Mouse (Mus musculus) left cerebral cortex, adult 11 months (tissue): Measurements from ENCODE around the gene Fer1l4.

ENCODE experiments used
- DNase-seq: peaks from one replicate; pipeline ENCODE4 v3.0.0; 2022; ENCODE audit warnings: low spot score

Fer1l4 gene

GRCm38 (mm10) chr2:156052816-156053215 is at the start of gene Fer1l4:
Fer1l4 (minus strand) TSS chr2:156052947.
- no peak for DNase-seq

GRCm38 (mm10) chr2:156091926-156092325 is 39.2 kb upstream of the Fer1l4 start:
- DNase-seq = no peak

- no peak for DNase-seq
Measured at GRCm38 (mm10) chr2:156089799-156090198, 37.1 kb upstream of the Fer1l4 start.

GRCm38 (mm10) chr2:156087391-156088110 is 34.8 kb upstream of the Fer1l4 start:
- DNase-seq = no peak

- DNase-seq = no peak
Measured at GRCm38 (mm10) chr2:156084541-156084940, 31.8 kb upstream of the Fer1l4 start.

GRCm38 (mm10) chr2:156080391-156080790 is 27.6 kb upstream of the Fer1l4 start:
- DNase-seq = no peak

- no peak for DNase-seq
Measured at GRCm38 (mm10) chr2:156079674-156080073, 26.9 kb upstream of the Fer1l4 start.

GRCm38 (mm10) chr2:156079183-156079560 is 26.4 kb upstream of the Fer1l4 start:
- DNase-seq = no peak

- no peak for DNase-seq
Measured at GRCm38 (mm10) chr2:156078421-156079182, 25.9 kb upstream of the Fer1l4 start.

GRCm38 (mm10) chr2:156077461-156077860 is 24.7 kb upstream of the Fer1l4 start:
- DNase-seq = no peak

- DNase-seq = no peak
Measured at GRCm38 (mm10) chr2:156073725-156074124, 21.0 kb upstream of the Fer1l4 start.

- DNase-seq = no peak
Measured at GRCm38 (mm10) chr2:156071236-156071635, 18.5 kb upstream of the Fer1l4 start.

GRCm38 (mm10) chr2:156067916-156068315 is 15.2 kb upstream of the Fer1l4 start:
- DNase-seq = no peak

- no peak for DNase-seq
Measured at GRCm38 (mm10) chr2:156066126-156066525, 13.4 kb upstream of the Fer1l4 start.

GRCm38 (mm10) chr2:156065099-156066041 is 12.6 kb upstream of the Fer1l4 start, which contains the start of gene Spag4:
Spag4 (plus strand) TSS chr2:156065175.
- DNase-seq = no peak

- DNase-seq = no peak
Measured at GRCm38 (mm10) chr2:156047929-156048328, 4.8 kb downstream of the Fer1l4 start.

- no peak for DNase-seq
Measured at GRCm38 (mm10) chr2:156042903-156043302, 9.8 kb downstream of the Fer1l4 start.

GRCm38 (mm10) chr2:156039390-156039789 is 13.4 kb downstream of the Fer1l4 start:
- DNase-seq = no peak

GRCm38 (mm10) chr2:156025482-156025881 is 27.3 kb downstream of the Fer1l4 start:
- DNase-seq = no peak

GRCm38 (mm10) chr2:156021765-156022164 is 31.0 kb downstream of the Fer1l4 start:
- DNase-seq = no peak

GRCm38 (mm10) chr2:156021219-156021618 is 31.5 kb downstream of the Fer1l4 start:
- no peak for DNase-seq

GRCm38 (mm10) chr2:156018106-156018505 is 34.6 kb downstream of the Fer1l4 start:
- no peak for DNase-seq
